Mouse (Mus musculus) urinary bladder, postnatal 36 days (tissue): ENCODE data around the gene H3f3b.
"Not testable (repeated sequence)": the region's sequence is repeated elsewhere in the genome, so short reads cannot be mapped to it uniquely, and the experiment has no call there.

Experiments
- DNase-seq, 2 experiments: peaks; one replicate each; pipeline ENCODE4 v3.0.0; 2022; ENCODE audit warnings: low spot score in 2 of 2, mixed read lengths in 1 of 2

H3f3b gene

DNA sequence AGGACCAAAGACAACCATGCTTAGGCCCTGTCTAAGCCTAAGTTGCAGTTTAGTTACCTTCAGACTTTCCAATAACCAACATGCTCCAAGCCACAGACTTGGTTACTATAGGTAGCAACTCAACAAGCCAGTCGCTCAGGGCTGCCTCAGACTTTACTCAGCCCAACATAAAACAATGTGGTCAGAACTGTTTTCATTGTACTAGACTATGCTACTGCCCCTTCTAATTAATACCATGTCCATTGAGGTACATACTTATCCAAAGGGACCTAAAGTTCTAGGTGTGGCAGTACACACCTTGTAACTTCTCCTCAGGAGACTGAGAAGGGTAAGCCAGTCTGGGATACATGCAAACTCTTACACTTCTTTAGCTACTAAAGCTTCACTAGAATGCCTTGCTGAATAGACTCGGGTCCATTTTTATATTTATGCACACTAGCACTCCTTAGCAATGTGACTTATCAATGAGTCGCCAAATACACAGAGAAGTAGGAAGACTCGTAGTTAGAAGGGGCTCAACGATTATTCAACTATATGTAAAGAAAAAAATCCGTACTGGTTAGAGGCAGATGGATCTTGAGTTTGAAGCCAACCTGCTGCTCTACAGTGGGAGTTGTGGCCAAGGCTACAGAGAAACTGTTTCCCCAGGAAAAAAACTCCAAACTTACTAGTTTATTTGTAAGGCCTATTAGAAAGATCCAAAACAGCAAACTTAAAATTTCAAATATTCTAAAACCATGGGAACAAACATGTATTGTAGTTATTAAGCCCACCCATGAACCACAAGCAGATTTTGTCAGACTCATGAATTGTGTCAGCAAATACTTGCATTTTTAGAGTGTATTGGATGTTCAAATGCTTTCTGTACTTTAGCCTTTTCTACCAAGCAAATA, 6.2 kb downstream of the H3f3b start:
- DNase-seq = no peak

GRCm38 (mm10) chr11:116020519-116020922, 7.2 kb downstream of the H3f3b start:
- no peak for DNase-seq

GRCm38 (mm10) chr11:116019976-116020411, 7.8 kb downstream of the H3f3b start:
- DNase-seq = no peak

- no peak for DNase-seq
Observed at GRCm38 (mm10) chr11:116019360-116019791, 8.4 kb downstream of the H3f3b start.

DNA sequence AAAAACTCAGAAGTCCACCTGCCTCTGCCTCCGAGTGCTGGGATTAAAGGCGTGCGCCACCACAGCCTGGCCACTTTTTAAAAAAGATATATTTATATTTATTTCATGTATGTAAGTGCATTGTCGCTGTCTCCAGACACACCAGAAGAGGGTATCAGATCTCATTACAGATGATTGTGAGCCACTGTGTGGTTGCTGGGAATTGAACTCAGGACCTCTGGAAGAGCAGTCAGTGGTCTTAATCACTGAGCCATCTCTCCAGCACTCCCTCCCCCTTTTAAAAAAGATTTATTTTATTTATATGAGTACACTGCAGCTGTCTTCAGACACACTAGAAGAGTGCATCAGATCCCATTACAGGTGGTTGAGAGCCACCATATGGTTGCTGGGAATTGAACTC, 8.9 kb downstream of the H3f3b start:
- DNase-seq = not testable (repeated sequence)

DNA sequence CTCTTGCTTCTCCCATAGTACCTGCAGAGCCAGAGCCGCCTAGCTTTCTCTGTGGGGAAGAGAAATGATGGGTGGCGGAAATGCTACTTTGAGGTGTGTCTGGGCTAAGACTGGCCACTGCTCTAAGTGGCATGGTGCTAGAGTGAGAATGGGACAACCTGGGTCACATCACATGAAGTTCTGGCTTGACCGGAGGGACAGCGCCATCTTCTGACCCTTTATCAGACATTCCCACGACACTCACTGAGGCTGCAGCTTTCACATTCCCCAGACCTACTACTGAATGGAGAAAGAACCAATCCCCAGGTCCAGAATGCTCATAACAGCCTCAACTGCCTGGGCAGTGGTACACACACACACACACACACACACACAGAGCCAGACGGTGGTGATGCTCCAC, 9.7 kb downstream of the H3f3b start:
- peak in 1 of 2 experiments; percentile 38 for DNase-seq

DNA sequence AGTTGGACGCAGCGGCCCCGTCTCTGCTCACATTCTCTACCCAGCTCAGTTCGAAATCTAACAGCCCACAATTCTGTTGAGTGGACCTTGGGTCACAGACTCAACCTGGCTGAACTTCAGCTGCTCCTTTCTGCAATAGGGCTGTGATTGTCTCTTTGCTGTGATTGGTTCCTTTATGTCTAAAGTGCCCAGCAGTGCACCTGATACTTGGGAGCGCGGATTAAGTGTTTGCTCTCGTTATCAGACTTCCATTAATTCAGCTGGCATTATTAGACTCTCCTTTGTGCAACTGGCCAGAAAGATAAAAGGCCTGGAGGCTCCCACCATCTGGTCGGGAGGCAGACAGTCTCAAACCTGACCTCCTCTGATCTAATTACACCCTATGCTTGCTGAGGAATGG, 12.9 kb downstream of the H3f3b start:
- no peak for DNase-seq

GRCm38 (mm10) chr11:116012262-116012947, 15.4 kb downstream of the H3f3b start, which contains the start of gene Galk1:
Gene Galk1, minus strand, starts transcription at chr11:116012719.
- DNase-seq = peak; percentile 85 to 88

- DNase-seq = no peak
Observed at GRCm38 (mm10) chr11:116011529-116012261, 16.1 kb downstream of the H3f3b start.

- no peak for DNase-seq
Observed at GRCm38 (mm10) chr11:116010948-116011347, 16.8 kb downstream of the H3f3b start.

- no peak for DNase-seq
Observed at GRCm38 (mm10) chr11:116010146-116010545, 17.6 kb downstream of the H3f3b start.

- no peak for DNase-seq
Observed at GRCm38 (mm10) chr11:116009661-116010060, 18.1 kb downstream of the H3f3b start.

DNA sequence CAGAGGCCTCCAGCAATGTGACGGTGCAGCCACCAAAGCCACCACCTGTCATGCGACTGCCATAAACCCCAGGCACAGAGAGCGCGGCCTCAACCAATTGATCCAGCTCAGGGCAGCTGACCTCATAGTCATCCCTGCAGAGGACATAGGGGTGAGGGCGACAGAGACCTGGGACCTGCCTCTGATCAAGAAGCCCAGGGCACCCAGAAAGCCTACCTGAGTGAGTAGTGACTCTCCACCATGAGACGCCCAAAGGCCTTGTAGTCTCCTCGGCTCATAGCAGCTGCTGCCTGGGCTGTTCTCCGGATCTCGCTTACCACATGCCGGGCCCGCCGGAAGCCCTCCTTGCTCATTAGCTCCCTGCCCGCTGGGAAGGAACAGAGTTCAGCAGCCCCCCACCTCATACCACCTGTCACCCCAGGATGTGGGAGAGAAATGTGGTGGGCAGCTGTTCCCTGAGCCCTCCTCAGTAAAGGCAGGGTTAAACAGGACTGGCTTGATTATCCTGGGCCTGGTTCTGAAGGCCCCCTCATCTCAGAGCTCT, 18.9 kb downstream of the H3f3b start:
- no peak for DNase-seq

GRCm38 (mm10) chr11:116008411-116008810, 19.4 kb downstream of the H3f3b start:
- no peak for DNase-seq

DNA sequence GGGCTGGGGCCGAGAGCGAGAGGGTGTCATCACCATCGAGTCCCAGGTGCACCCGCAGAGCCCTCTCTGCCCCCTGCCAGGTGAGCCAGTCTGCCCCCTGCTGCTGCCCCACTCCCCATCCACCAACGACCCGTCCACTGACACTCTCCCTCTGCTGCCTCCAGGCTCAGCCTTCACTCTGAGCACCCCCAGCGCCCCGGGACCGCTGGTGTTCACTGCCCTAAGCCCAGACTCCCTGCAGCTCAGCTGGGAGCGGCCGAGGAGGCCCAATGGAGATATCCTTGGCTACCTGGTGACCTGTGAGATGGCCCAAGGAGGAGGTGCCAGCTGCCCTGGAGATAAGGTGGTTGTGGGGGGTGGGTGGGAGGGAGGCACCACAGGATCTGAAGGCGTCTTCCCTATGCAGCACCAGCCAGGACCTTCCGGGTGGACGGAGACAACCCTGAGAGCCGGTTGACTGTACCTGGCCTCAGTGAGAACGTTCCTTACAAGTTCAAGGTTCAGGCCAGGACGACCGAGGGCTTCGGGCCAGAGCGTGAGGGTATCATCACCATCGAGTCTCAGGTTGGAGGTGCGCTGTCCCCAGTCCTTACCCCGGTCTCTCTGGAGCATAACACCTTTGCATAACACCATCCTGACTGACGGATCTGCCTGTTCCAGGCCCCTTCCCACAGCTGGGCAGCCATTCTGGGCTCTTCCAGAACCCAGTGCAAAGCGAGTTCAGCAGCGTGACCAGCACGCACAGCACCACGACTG, 20.5 kb downstream of the H3f3b start:
- DNase-seq = no peak

GRCm38 (mm10) chr11:116005701-116006419, 21.9 kb downstream of the H3f3b start:
- no peak for DNase-seq

GRCm38 (mm10) chr11:116004840-116005700, 22.7 kb downstream of the H3f3b start:
- DNase-seq = peak; percentile 64 to 79

- DNase-seq = no peak
Observed at GRCm38 (mm10) chr11:116004186-116004823, 23.5 kb downstream of the H3f3b start.

- DNase-seq = no peak
Observed at GRCm38 (mm10) chr11:116002894-116003293, 24.9 kb downstream of the H3f3b start.
